Mouse (Mus musculus) megakaryocyte, adult 5-6 weeks (primary cell): ENCODE data around the gene Ptpn4. TPM values are rescaled to one million over a fixed set of nuclear protein-coding genes. Genes with fewer than 3 reads are reported as not detected.
A peak's percentile ranks its signal among the peaks of the same experiment; 100 is the strongest.

ENCODE experiments used
- ATAC-seq: 2 replicates; pipeline ENCODE4 v1.8.0; 2016; ENCODE audit warnings: mild to moderate bottlenecking, inconsistent platforms; ENCODE audit not compliant: poor library complexity, severe bottlenecking
- total RNA-seq, 2 experiments: library from RNA; stranded (forward) in 1 of 2; stranded (reverse) in 1 of 2; fragments of 153-499, 151-499 nt in 1 of 2; fragments of 221-1000, 200-1000 nt in 1 of 2; gene quantifications; 2 replicates each; pipeline versions ENCODE4 v1.2.3 to v1.2.4; 2015 to 2017

Gene Ptpn4
- total RNA-seq (2015) (9.5 and 10.4 TPM in 2 replicates), total RNA-seq (2017) (7.3 and 9.1 TPM in 2 replicates)

- ATAC-seq, result peak; percentile 96
Observed at GRCm38 (mm10) chr1:119837035-119837751, at the start of gene Ptpn4. TSS of gene Ptpn4 (minus strand) at chr1:119837613.

DNA sequence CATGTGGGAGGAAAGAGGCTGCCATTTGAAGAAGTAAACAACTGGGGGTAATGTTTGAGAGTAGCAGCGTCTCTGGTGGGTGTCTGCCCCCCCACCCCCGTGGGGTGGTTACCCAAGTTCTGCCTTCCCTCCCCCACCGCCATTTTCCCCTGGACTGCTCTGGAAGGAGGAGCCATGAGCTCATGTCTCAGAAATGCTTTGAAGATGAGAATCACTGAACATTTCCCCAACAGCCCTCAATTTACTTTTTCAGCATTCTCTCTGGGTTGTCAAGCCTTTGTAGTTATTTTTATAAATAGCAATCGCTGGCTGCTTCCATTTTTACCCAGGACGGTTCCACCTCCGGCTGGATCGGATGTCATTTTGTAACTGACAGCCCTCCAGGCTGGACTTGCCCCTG, 48.9 kb upstream of the Ptpn4 start:
- ATAC-seq, result no peak

DNA sequence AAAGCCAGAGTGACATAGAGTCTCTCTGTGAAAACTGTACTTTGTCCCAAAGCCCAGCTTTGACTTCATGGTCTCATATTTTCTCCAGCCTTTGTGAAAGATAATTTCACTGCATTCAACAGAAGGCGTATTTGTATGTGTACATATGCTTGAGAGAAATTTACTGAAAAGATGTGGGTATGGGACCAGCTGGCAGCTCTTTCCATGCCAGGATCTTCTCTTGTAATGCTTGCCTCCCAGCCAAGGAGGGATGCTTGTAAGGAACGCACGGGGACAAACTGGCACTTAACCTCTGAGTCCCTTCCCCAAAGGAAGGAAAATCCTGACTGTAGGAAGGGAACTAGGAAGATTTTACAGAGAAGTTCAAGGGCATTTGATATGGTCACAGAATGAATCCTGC, 46.9 kb upstream of the Ptpn4 start:
- no peak for ATAC-seq

DNA sequence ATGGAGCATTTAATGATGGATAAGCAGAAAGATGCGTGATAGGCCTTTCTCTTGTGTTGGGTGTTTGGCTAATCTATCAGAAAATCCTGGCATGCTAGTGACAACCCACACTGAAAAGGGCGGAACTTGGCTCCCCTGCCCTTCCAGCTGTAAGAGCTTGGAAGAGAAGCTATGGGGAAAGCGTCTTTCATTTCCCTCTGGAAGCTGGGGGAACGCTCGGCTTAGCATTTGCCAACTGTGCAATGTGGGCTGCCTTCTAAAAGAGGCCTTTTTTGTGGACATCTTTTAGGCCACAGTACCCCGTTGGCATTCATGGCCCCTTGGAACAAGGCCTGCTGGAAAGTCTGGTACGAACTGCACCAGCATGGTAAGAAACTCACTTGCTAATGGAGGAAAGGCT, 41.5 kb upstream of the Ptpn4 start:
- no peak for ATAC-seq

- ATAC-seq, result no peak
Observed at GRCm38 (mm10) chr1:119877469-119877868, 40.1 kb upstream of the Ptpn4 start.

DNA sequence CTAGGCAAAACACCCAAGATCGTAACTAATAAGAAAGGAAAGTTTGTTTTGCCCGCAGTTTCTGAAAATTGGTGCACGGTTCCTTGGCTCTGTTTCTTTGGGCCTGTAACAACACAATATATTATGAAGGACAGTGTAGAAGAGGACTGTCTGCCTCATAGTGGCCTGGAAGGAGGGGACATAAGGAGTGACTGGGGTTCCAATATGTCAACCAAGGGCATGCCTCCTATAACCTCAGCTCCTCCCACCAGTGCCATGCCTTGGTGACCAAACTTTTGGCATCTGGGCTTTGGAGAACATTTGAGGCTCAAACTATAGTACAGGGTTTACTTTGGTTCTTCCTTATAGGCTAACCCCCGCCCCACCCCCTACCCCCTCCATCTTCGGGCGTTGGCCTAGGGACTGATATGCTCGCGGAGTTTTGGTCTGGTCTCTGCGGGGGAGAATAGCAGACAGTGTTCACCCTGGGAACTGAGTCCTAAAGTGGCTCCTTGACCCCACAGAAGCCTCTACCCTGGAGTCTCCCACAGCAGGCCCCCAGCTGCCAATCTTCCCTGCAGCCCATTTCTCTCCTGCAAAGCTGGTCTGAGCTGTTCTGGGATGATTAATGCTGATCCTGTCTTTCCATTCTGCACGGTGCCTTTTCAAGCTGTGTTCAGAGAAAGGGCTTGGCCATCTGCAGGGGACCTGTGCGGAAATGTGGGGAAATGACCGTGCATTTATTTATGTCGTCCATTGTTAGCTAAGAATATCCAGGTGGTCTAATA, 31.2 kb upstream of the Ptpn4 start:
- ATAC-seq, result no peak

GRCm38 (mm10) chr1:119867300-119867699, 29.9 kb upstream of the Ptpn4 start:
- ATAC-seq, result no peak

GRCm38 (mm10) chr1:119865311-119865710, 27.9 kb upstream of the Ptpn4 start:
- ATAC-seq, result no peak

- ATAC-seq, result peak; percentile 30; the same call in 1 of the 2 replicates
Observed at GRCm38 (mm10) chr1:119863507-119864296, 26.3 kb upstream of the Ptpn4 start.

DNA sequence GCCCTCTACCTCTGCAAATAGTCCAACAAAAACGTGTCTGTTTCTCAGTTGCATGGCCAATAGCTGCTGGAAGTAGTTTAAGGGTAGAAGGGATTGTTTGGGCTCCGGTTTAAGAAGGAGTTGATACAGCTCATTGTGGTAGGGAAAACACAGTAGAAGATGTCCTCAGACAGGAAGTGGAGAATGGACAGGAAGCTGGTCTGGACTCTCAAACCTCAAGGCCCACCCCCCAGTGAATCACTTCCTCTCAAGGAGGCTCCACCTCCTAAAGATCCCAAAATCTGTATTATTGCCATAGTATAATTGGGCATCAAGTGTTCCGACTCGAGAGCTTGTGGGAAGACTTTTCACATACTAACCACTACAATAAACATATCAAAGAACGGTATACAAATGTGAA, 22.2 kb upstream of the Ptpn4 start:
- no peak for ATAC-seq

GRCm38 (mm10) chr1:119852980-119853379, 15.6 kb upstream of the Ptpn4 start:
- peak; percentile 66 for ATAC-seq

GRCm38 (mm10) chr1:119852339-119852738, 14.9 kb upstream of the Ptpn4 start:
- peak; percentile 68 for ATAC-seq

DNA sequence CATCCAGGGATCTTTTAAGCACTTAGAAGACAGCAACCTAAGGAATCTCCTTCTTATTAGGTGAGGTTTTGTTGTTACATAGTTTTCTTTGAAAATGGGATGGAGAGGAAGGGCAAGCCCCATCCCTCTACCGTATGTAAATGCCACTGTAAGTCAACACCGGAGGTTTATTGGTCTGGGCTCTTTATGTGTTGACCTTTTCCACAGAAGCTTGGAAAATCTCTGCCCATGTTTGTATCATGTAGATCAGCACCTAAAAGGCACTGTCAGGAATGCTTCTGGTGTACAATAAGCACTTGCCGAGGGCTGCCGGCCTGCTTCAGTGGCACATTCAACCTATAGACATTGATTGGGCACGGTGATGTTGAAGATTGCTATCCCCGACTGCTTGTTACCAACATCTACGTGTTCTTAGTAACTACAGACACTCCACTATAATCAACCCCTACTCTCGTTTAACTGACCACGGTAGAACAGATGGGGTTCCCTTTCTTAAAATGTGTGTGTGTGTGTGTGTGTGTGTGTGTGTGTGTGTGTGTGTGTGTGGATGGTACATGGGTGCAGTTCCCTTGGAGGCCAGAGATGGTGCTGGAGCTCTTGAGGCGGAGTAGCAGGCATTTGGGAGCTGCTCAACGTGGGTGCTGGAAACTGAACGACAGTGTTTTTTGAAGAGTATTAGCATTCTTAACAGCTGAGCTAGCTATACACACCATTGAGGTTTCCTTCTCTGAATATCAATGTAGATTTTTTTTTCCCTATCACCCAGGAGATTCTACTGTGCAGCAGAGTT, 11.9 kb upstream of the Ptpn4 start:
- ATAC-seq, result no peak

DNA sequence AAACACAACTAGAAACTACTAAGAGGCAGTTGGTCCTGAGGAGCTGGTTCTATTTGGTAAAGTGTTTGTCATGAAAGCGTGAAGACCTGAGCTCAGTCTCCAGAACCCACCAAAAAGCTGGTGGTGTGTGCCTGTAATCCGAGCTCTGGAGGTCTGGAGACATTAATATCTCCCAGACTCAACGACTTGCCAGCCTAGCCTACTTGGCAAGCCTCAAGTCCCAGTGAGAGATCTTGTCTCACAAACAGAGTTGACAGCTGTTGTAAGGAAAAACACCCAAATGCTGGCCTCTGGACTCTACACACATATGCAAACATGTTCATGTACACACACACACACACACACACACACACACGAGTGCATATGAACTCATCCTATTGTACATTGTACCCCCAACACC, 7.9 kb upstream of the Ptpn4 start:
- no peak for ATAC-seq

DNA sequence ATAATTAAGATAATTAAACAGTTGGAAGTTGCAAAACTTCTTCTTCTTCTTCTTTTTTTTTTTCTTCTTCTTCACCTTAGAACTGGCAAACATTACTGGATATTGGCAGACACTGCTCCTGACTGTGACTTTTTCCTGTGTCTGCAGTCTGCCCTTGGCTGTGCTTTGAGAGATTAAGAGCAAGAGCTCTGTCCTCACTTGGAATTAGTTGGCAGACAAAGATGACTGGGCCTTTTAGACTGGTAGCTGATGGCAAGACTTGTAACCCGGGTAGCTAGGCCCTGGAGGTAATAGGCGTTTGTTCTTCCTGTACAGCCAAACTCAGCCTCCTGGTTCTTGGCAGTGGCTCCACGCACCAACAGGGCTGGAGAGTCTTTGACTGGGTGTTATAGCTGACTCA, 5.7 kb upstream of the Ptpn4 start:
- ATAC-seq, result no peak

- ATAC-seq, result no peak
Observed at GRCm38 (mm10) chr1:119838241-119838640, 828 bp upstream of the Ptpn4 start.

GRCm38 (mm10) chr1:119836479-119837015, 866 bp downstream of the Ptpn4 start:
- ATAC-seq, result peak; percentile 43

GRCm38 (mm10) chr1:119835726-119836478, 1.5 kb downstream of the Ptpn4 start:
- ATAC-seq, result no peak

DNA sequence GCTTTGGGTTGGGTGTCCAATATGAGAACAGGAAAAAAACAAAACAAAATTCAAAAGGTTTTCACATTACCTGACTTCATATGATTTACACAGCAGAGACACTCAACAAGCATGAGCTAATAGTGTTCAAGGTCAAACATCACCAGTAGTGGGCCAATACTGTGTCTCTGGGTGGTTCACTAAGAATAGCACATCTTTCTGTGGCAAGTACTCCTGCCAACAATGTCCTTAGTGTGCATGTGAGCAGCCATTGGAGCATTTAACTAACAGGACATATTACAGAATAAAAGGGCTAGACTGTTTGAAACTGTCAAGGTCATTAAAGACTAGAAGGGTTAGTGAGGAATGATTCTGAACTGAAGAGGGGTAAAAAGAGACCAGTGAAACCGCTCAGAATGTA, 9.3 kb downstream of the Ptpn4 start:
- ATAC-seq, result no peak

- ATAC-seq, result no peak
Observed at GRCm38 (mm10) chr1:119818704-119819103, 18.7 kb downstream of the Ptpn4 start.
